Mouse (Mus musculus): Measurements from ENCODE around the gene Olfr507. TPM values are rescaled to one million over a fixed set of nuclear protein-coding genes. Genes with fewer than 3 reads are reported as not detected.

Olfr507 gene
- polyA plus RNA-seq (2014; fragmentation: Illumina TruSeq; extraction: RNeasy Lipid Tissue Mini Kit (QIAGEN cat#74804); ENCODE audit: low read depth, low replicate concordance): not detected

GRCm38 (mm10) chr7:108621514-108621913 lies at the start of gene Olfr507:
Gene Olfr507 (plus strand): TSS chr7:108621814.

GRCm38 (mm10) chr7:108610487-108610886 lies 11.1 kb upstream of the Olfr507 start, which contains the start of gene Olfr506:
Gene Olfr506 (plus strand): TSS chr7:108610787.

GRCm38 (mm10) chr7:108629694-108630093 lies 8.1 kb downstream of the Olfr507 start, which contains the start of gene Olfr508:
Gene Olfr508 (plus strand): TSS chr7:108629994.

GRCm38 (mm10) chr7:108651806-108652205 lies 30.2 kb downstream of the Olfr507 start, which contains the start of gene Olfr509:
Gene Olfr509 (minus strand): TSS chr7:108651906.

GRCm38 (mm10) chr7:108666118-108666517 lies 44.5 kb downstream of the Olfr507 start, which contains the start of gene Olfr510:
Gene Olfr510 (plus strand): TSS chr7:108666418.

Other genes starting within 250 kb of the Olfr507 start
- not detected for gene Olfr495, start 228.6 kb upstream of the Olfr507 start, polyA plus RNA-seq (2014; fragmentation: Illumina TruSeq; extraction: RNeasy Lipid Tissue Mini Kit (QIAGEN cat#74804); ENCODE audit: low read depth, low replicate concordance)
- gene Olfr497, start 201.4 kb upstream of the Olfr507 start, polyA plus RNA-seq (2014; fragmentation: Illumina TruSeq; extraction: RNeasy Lipid Tissue Mini Kit (QIAGEN cat#74804); ENCODE audit: low read depth, low replicate concordance): not detected
- gene Olfr498, start 156.5 kb upstream of the Olfr507 start, polyA plus RNA-seq (2014; fragmentation: Illumina TruSeq; extraction: RNeasy Lipid Tissue Mini Kit (QIAGEN cat#74804); ENCODE audit: low read depth, low replicate concordance): not detected
- not detected for gene Olfr502, start 96.7 kb upstream of the Olfr507 start, polyA plus RNA-seq (2014; fragmentation: Illumina TruSeq; extraction: RNeasy Lipid Tissue Mini Kit (QIAGEN cat#74804); ENCODE audit: low read depth, low replicate concordance)
- not detected for gene Olfr503, start 77.3 kb upstream of the Olfr507 start, polyA plus RNA-seq (2014; fragmentation: Illumina TruSeq; extraction: RNeasy Lipid Tissue Mini Kit (QIAGEN cat#74804); ENCODE audit: low read depth, low replicate concordance)
- not detected for gene Olfr504, start 56.0 kb upstream of the Olfr507 start, polyA plus RNA-seq (2014; fragmentation: Illumina TruSeq; extraction: RNeasy Lipid Tissue Mini Kit (QIAGEN cat#74804); ENCODE audit: low read depth, low replicate concordance)
- gene Olfr506, start 11.0 kb upstream of the Olfr507 start, polyA plus RNA-seq (2014; fragmentation: Illumina TruSeq; extraction: RNeasy Lipid Tissue Mini Kit (QIAGEN cat#74804); ENCODE audit: low read depth, low replicate concordance): not detected
- gene Olfr508, start 8.2 kb downstream of the Olfr507 start, polyA plus RNA-seq (2014; fragmentation: Illumina TruSeq; extraction: RNeasy Lipid Tissue Mini Kit (QIAGEN cat#74804); ENCODE audit: low read depth, low replicate concordance): not detected
- gene Olfr509, start 30.1 kb downstream of the Olfr507 start, polyA plus RNA-seq (2014; fragmentation: Illumina TruSeq; extraction: RNeasy Lipid Tissue Mini Kit (QIAGEN cat#74804); ENCODE audit: low read depth, low replicate concordance): not detected
- gene Olfr510, start 44.6 kb downstream of the Olfr507 start, polyA plus RNA-seq (2014; fragmentation: Illumina TruSeq; extraction: RNeasy Lipid Tissue Mini Kit (QIAGEN cat#74804); ENCODE audit: low read depth, low replicate concordance): not detected
- gene Olfr512, start 91.5 kb downstream of the Olfr507 start, polyA plus RNA-seq (2014; fragmentation: Illumina TruSeq; extraction: RNeasy Lipid Tissue Mini Kit (QIAGEN cat#74804); ENCODE audit: low read depth, low replicate concordance): not detected
- not detected for gene Olfr513, start 129.2 kb downstream of the Olfr507 start, polyA plus RNA-seq (2014; fragmentation: Illumina TruSeq; extraction: RNeasy Lipid Tissue Mini Kit (QIAGEN cat#74804); ENCODE audit: low read depth, low replicate concordance)
- not detected for gene Olfr514, start 204.2 kb downstream of the Olfr507 start, polyA plus RNA-seq (2014; fragmentation: Illumina TruSeq; extraction: RNeasy Lipid Tissue Mini Kit (QIAGEN cat#74804); ENCODE audit: low read depth, low replicate concordance)
- gene Olfr516, start 228.7 kb downstream of the Olfr507 start, polyA plus RNA-seq (2014; fragmentation: Illumina TruSeq; extraction: RNeasy Lipid Tissue Mini Kit (QIAGEN cat#74804); ENCODE audit: low read depth, low replicate concordance): not detected

Measured in testis, adult 10 weeks (tissue).